Mouse (Mus musculus) bone marrow, adult 2 months (tissue): ENCODE measurements at regions not wholly inside any gene's neighbourhood (a gene's known extent, or its start where the extent isn't known, plus 50 kb on each side); places are given as distances from the start of the nearest gene placed in this dataset.

Source experiments
- H3K27ac ChIP-seq: fragments of 200-500 bp; 2 replicates; pipeline ENCODE4 v1.5.1; 2012; ENCODE audit warnings: low read depth, mild to moderate bottlenecking, control low read depth, inconsistent platforms, low read length; ENCODE audit not compliant: control insufficient read depth, poor library complexity, insufficient read depth
- H3K4me1 ChIP-seq: fragments of 200-500 bp; 2 replicates; pipeline ENCODE4 v1.6.1; 2011; ENCODE audit warnings: low read length; ENCODE audit not compliant: control insufficient read depth, insufficient read depth
- H3K4me3 ChIP-seq: fragments of 200-500 bp; replicated peaks from 2 replicates; pipeline ENCODE3; 2011; ENCODE audit warnings: mild to moderate bottlenecking, low read depth, low read length, control low read depth; ENCODE audit not compliant: control insufficient read depth
- CTCF ChIP-seq: fragments of 200-500 bp; IDR thresholded peaks from 2 replicates; pipeline ENCODE4 v1.5.1; 2011; ENCODE audit warnings: low read length, control low read depth; ENCODE audit not compliant: control insufficient read depth, insufficient read depth
- POLR2A ChIP-seq: fragments of 200-500 bp; IDR thresholded peaks from 2 replicates; pipeline ENCODE4 v1.6.1; 2011; ENCODE audit warnings: low read depth, mild to moderate bottlenecking, control low read depth, low read length, borderline replicate concordance; ENCODE audit not compliant: control insufficient read depth
- WGBS: fragments of 180-500 bp; shearing (Covaris S2); methylation state at CpG from one replicate; pipeline ENCODE4 v1.1.7; 2018; 5-methylcytosine and 5-hydroxymethylcytosine counted together

DNA sequence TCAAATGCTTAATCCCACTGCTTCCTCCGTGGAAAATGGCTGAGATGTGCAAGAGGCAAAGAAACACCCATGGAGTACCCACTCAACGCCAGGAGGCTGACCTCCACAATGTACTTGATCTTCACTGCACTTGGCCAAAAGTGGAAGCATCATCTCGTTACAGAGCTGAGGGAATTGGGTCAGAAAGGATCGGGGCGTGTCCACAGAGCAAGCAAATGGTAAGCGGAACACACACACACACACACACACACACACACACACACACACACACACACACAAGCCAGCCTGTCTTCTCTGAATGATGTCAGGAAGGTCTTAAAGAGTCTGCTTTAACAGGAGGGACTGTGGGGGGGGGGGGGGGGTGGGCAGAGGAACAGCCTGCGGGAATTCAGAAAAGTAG is 375.7 kb downstream of the Rps24 start:
- Histone ChIP-seq H3K27ac (no peak overlapping the region), H3K4me3 (no peak overlapping the region), H3K4me1 (no peaks in the 10 kb centered on the region)
- TF ChIP-seq CTCF = no peak
- no peak for TF ChIP-seq POLR2A
- WGBS = 73% methylated on average over 7 of the region's 7 CpGs

DNA sequence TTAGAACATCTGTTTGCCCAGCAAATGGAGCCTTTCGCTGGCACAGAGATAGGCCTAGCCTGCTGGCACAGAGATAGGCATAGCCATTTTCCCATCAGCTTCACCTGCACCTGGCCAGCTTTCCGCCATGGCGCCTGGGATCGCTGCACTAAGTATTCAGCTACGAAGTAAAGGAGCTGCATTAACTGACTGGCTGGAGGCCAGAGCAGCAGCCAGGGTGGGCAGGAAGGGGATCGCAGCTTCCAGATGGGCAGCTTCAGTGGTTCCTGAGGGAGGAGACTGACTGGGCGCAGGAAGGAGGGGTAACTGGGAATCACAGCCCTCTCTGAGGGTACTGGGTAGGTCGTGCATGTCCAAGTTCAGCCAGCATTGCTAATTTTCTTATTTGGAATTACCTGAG is 376.2 kb downstream of the Rps24 start:
- no peaks in the 10 kb centered on the region for H3K4me1 ChIP-seq
- 76% methylated on average over 8 of the region's 8 CpGs for WGBS
- H3K4me3 ChIP-seq = no peak overlapping the region
- no peak overlapping the region for H3K27ac ChIP-seq
- TF ChIP-seq POLR2A = no peak
- no peak for TF ChIP-seq CTCF

DNA sequence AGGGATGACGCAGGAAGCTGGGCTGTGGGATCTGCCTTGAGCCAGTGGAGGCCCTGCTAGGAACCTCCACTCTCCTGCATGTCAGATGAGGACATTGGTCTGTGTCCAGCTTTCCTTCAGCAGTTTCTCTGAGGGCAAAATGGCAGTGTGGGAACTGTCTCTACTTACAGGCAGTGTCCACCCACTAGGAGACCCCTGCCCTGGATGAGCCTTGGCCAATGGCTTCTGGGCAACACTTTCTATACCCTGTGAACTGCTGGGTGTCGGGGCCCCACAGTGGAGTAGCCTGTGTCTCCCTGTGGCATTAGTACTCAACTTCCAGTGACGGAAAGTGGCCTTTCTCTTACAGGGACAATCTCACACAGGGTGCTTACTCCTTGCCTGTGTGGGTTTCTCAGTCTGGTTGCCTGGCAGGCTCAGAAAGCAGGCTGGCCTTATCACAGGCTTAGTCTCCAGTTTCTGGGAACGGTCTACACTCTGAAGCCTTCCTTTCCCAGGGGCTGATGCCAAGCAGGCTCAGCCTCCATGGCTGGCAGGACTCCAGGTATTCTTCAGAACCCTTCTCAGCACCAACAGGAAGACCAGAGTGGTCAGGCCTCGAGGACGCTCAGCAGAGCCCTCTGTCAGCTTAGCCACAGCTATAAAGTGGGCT is 378.8 kb downstream of the Rps24 start:
- H3K4me3 ChIP-seq = no peak overlapping the region
- TF ChIP-seq CTCF (no peak), POLR2A (no peak)
- no peaks in the 10 kb centered on the region for H3K4me1 ChIP-seq
- 67% methylated on average over 6 of the region's 6 CpGs for WGBS
- H3K27ac ChIP-seq = no peak overlapping the region

DNA sequence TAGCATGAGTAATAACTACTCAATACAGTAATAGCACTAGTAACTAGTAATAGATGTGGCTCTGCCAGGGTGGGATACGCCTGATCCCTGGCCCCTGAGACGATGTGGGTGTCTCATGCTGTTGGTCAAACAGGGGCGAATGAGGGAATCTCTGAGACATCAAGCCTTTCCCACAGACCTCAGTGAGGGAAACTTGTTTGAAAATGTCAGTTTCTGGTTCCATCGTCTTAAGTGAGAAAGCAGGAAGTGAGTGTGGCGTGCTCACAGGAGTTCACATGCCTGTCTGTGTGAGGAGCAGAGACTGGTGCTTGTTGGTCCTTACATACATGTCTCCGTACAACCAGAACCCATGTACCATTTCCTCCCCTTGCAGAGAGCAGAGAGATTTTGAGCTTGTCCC is 380.9 kb downstream of the Rps24 start:
- WGBS = 62% methylated on average over 6 of the region's 6 CpGs
- Histone ChIP-seq H3K27ac (no peak overlapping the region), H3K4me3 (no peak overlapping the region), H3K4me1 (no peaks in the 10 kb centered on the region)
- no peak for TF ChIP-seq POLR2A

DNA sequence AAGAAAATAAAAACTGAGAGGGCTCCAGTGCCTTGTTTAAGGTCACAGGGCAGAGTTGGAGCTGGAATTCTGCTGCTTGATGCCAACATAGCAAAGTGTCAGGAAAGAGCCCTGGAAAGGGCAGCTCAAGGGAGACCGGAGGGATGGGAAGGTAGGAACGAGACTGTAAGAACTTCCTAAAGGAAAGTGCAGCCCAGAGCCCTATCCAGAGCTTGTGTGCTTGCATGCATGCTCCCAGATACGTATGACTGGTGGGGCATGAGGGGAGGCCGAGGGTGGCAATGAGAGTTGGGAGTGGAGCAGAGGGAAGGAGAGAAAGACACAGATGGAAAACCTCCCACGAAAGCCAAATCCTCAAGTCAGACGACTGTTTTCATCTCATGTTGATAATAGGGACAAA is 381.8 kb downstream of the Rps24 start:
- no peak overlapping the region for H3K4me3 ChIP-seq
- 81% methylated on average over 6 of the region's 6 CpGs for WGBS
- no peaks in the 10 kb centered on the region for H3K4me1 ChIP-seq
- no peak overlapping the region for H3K27ac ChIP-seq
- TF ChIP-seq POLR2A (no peak), CTCF (no peak)

DNA sequence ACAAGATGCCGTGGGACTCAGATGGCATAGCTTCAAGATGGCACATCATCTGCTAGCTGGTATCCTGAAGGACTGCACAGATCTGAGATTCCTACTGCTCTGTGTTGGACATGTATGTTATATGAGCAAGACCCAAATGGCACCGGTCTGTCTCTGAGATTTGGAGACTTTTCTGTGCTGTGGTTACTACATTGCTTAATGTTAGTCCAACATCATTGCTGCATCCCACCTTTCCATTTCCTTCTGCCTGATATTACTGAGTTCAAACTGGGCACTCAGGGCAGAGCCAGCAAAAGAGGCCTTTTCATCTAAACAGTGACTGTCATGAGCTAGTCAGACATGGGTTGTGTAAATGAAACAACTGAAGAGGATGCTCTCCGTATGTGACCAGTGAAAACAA is 383.3 kb downstream of the Rps24 start:
- WGBS = 84% methylated on average over 3 of the region's 3 CpGs
- TF ChIP-seq POLR2A (no peak), CTCF (no peak)
- Histone ChIP-seq H3K4me3 (no peak overlapping the region), H3K4me1 (no peaks in the 10 kb centered on the region), H3K27ac (no peak overlapping the region)

DNA sequence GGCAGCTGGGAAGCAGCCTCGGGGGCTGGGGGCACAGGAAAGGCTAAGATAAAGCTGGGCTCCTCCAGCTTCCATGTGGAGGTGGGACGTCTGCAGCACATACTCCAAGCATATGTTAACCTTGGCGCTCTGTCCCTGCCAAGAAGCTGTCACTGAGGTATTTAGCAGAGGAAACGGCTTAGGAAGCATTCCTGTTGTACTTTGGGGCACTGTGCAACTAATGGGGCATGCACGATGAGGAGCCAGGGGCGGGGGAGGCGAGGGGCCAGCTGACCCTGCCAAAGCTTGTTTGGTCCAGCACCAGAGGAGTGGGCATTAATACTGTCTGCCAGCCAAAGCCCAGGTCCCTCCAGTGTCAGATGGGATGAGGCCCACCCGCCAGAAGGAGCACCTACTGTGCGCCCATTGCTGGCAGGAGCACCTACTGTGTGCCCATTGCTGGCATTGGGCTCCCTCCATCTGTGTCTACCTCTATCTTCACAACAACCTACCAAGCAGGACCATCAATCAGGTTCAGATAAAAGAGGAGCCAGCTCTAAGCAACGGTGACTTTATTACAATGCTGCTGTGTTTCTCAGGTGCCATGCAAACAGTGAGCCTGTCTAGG is 384.6 kb downstream of the Rps24 start:
- TF ChIP-seq POLR2A (no peak), CTCF (no peak)
- 68% methylated on average over 10 of the region's 10 CpGs for WGBS
- Histone ChIP-seq H3K27ac (no peak overlapping the region), H3K4me3 (no peak overlapping the region), H3K4me1 (no peaks in the 10 kb centered on the region)

DNA sequence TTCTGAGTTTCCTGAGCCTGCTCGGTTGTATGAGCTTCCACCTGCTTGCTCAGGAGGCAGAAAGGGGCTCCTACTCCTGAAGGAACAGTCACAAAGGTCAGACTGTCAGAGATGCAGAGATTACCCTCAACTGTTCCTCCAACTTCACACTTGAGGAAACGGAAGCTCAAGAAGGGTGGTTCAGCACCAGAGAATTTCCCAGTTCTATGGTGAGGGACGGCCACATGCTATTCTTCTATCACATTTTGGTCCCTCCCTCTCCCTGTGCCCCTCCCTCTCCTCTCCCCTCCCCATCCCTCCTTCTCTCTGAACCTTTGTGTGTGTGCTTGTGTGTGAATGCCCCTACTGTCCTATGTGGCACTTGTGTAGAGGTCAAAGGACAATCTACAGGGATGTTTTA is 386.0 kb downstream of the Rps24 start:
- TF ChIP-seq CTCF (no peak), POLR2A (no peak)
- Histone ChIP-seq H3K4me1 (no peaks in the 10 kb centered on the region), H3K27ac (no peak overlapping the region), H3K4me3 (no peak overlapping the region)
- 44% methylated on average over 3 of the region's 3 CpGs for WGBS

DNA sequence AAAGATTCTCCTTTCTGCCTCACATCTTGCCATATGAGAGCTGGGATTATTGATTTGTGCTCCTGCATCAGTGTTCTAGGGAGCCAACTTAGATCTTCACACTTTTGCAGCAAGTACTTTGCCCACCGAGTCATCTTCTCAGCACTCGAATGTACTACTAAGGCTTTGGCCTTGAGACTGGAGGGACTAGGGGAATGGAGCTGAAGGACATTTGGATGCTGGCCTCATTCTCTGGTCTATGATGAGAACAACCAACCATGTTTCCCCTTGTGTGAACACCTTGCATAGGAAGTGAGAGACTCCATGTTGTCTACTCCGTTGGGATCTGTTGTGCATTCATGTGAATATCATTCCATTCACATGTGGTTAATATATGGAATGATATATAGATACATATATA is 386.5 kb downstream of the Rps24 start:
- H3K4me3 ChIP-seq = no peak overlapping the region
- TF ChIP-seq POLR2A = no peak
- no peak overlapping the region for H3K27ac ChIP-seq
- H3K4me1 ChIP-seq = no peaks in the 10 kb centered on the region
- 85% methylated on average over 3 of the region's 3 CpGs for WGBS
